Mouse (Mus musculus) heart, postnatal 36 days (tissue): ENCODE data around the gene Defb36. TPM values are rescaled to one million over a fixed set of nuclear protein-coding genes. Genes with fewer than 3 reads are reported as not detected.

ENCODE experiments used
- DNase-seq, 2 experiments: peaks; one replicate each; pipeline ENCODE4 v3.0.0; 2021 to 2022
- intact Hi-C: fragments of 180-260 bp; cut with DNase I; formaldehyde crosslinking; loops from one replicate; pipeline ENCODE4 v1.15.1; 2025
- total RNA-seq, 2 experiments: library from RNA; stranded (reverse); gene quantifications; 2 replicates each; pipeline ENCODE4 v1.2.3; 2021

The Defb36 gene
- total RNA-seq, 2 experiments from 2014 or later: not detected

- intact Hi-C loops: no loop called here
- DNase-seq: no peak
Observed at GRCm38 (mm10) chr2:152653874-152654715, 50.0 kb downstream of the Defb36 start.

DNA sequence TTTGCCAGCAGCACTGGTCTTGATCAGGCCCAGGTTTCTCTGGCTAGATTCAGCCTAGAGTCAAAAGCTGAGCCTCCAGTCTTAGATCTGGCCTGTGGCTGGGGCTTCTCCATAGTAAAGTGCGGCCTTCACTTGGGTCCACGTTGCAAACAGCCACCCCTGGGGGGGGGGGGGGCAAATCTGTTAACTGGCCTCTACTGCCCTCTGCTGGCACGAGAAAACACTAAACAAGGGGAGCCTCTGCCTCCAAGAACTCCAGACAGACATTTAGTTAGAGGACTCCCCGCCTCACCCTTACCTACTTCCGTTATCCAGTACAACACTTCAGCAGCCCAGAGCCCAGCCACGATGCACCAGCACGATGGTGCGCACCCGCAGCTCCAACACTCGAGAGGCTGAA lies 53.3 kb downstream of the Defb36 start:
- peak in 1 of 2 experiments; percentile 61 for DNase-seq
- intact Hi-C loops: loop anchor here (1.0 kb wide), 1 partner anchor 42 kb away; no protein-coding TSS in a partner anchor

GRCm38 (mm10) chr2:152661163-152661562 lies 57.0 kb downstream of the Defb36 start:
- intact Hi-C loops: no loop called here
- no peak for DNase-seq

Other genes starting within 250 kb of the Defb36 start
- gene Nrsn2, start 227.7 kb upstream of the Defb36 start, total RNA-seq: not detected
- 10 to 100 TPM in 1 of 2 experiments, 1 to 10 TPM in 1; 8.2 to 13.8 TPM for gene Sox12, start 206.3 kb upstream of the Defb36 start, total RNA-seq
- 10 to 100 TPM in 1 of 2 experiments, 1 to 10 TPM in 1; 8.0 to 10.0 TPM for gene Zcchc3, start 189.3 kb upstream of the Defb36 start, total RNA-seq
- 1 to 10 TPM; 2.0 to 2.1 TPM for gene 6820408C15Rik, start 188.7 kb upstream of the Defb36 start, total RNA-seq
- not detected for gene Defb23, start 139.7 kb upstream of the Defb36 start, total RNA-seq
- gene Defb20, start 127.3 kb upstream of the Defb36 start, total RNA-seq: not detected
- gene Defb22, start 114.2 kb upstream of the Defb36 start, total RNA-seq: not detected
- gene Defb26, start 92.6 kb upstream of the Defb36 start, total RNA-seq: not detected
- not detected for gene Defb28, start 86.1 kb upstream of the Defb36 start, total RNA-seq
- not detected for gene Defb29, start 64.2 kb upstream of the Defb36 start, total RNA-seq
- gene Gm17416, start 35.0 kb upstream of the Defb36 start, total RNA-seq: not detected
- gene Defb21, start 31.6 kb upstream of the Defb36 start, total RNA-seq: not detected
- gene Defb19, start 24.0 kb upstream of the Defb36 start, total RNA-seq: not detected
- not detected for gene Defb45, start 4.9 kb upstream of the Defb36 start, total RNA-seq
- not detected for gene Defb25, start 18.7 kb downstream of the Defb36 start, total RNA-seq
- 1 to 10 TPM; 6.5 to 7.8 TPM for gene Rem1, start 22.6 kb downstream of the Defb36 start, total RNA-seq
- 10 to 100 TPM; 33.1 to 41.2 TPM for gene H13, start 65.1 kb downstream of the Defb36 start, total RNA-seq
- 10 to 100 TPM; 16.2 to 16.5 TPM for gene Mcts2, start 82.7 kb downstream of the Defb36 start, total RNA-seq
- gene Id1, start 131.9 kb downstream of the Defb36 start, total RNA-seq: 10 to 100 TPM; 50.9 to 53.7 TPM
- 10 to 100 TPM; 13.1 to 16.0 TPM for gene Cox4i2, start 149.8 kb downstream of the Defb36 start, total RNA-seq
- 10 to 100 TPM; 52.5 to 73.5 TPM for gene Bcl2l1, start 227.4 kb downstream of the Defb36 start, total RNA-seq
- gene Tpx2, start 243.6 kb downstream of the Defb36 start, total RNA-seq: 1 to 10 TPM in 1 of 2 experiments, under 1 TPM in 1; 0.89 to 1.6 TPM